16 mouse cellular contexts compared by ENCODE assay signal in the genomic region with DNA sequence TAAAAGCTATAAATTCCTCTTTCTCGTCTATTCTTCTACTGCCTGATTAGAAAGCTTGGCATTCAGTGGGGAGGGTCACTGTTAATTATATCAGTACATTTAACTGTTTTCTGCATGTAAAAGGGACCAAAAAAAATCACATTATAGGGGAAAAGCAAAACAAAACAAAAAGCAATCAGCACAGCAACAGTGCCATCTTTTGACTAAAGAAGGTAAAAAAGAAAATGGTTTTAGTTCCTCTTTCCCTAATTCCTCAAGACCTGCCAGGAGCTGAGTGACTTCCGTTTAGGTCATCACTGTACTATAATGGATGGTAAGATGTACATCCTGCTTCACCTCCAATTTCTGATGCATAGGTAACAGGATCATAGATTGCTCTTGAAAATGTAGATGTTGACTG. TPM values are rescaled to one million over a fixed set of nuclear protein-coding genes. Genes with fewer than 3 reads are reported as not detected.
A peak's percentile ranks its signal among the peaks of the same experiment; 100 is the strongest.
DNase-seq lines count a peak whose midpoint lies in the region; ATAC-seq and TF ChIP-seq lines count a peak whose summit lies in the region.
"Had no signal": no experiment of that assay in that cellular context is flagged by ENCODE, and none has a peak within 500 bp of the region (broad histone marks: within the 10 kb centered on the region; RNA-seq: fewer than 3 reads in every experiment).

No protein-coding gene starts in this region.

- no peak for ATAC-seq in midbrain, postnatal 0 days (ENCODE audit: low FRiP score)
- ATAC-seq in midbrain, embryonic 15.5 days (replicated peaks) = no peak

- peak; percentile 77 for TF ChIP-seq CTCF in midbrain, postnatal 0 days (IDR thresholded peaks at IDR 0.05)

- no peak overlapping the region for H3K9ac ChIP-seq in midbrain, postnatal 0 days (replicated peaks; ENCODE audit: low read length, poor library complexity, severe bottlenecking)
- H3K9ac ChIP-seq in midbrain, embryonic 15.5 days = no peak overlapping the region
- H3K9ac ChIP-seq: heart, embryonic 12.5 days; hindbrain, embryonic 12.5 days had no signal

- no peak overlapping the region for H3K4me3 ChIP-seq in midbrain, postnatal 0 days (ENCODE audit: low read depth, low read length)
- H3K4me3 ChIP-seq in midbrain, embryonic 15.5 days = no peak overlapping the region
- H3K4me3 ChIP-seq: heart, embryonic 12.5 days; hindbrain, embryonic 12.5 days; megakaryocyte, embryonic 14.5 days; myocyte had no signal

- no peaks in the 10 kb centered on the region for H3K27me3 ChIP-seq in midbrain, postnatal 0 days (ENCODE audit: insufficient read depth, low read length)
- no peaks in the 10 kb centered on the region for H3K27me3 ChIP-seq in midbrain, embryonic 15.5 days (replicated peaks)
- H3K27me3 ChIP-seq: heart, embryonic 12.5 days; hindbrain, embryonic 12.5 days; megakaryocyte, embryonic 14.5 days had no signal

- DNase-seq in heart, adult 11 months = peak; percentile 1
- no peak for DNase-seq in heart, adult 8-10 months (ENCODE audit: low spot score)
- DNase-seq in midbrain, postnatal 0 days (ENCODE audit: low spot score) = peak; percentile 46
- DNase-seq in brain, embryonic 18.5 days (ENCODE audit: low read depth, low spot score) = peak; percentile 20
- no peak for DNase-seq in right cerebral cortex, postnatal 14 days
- no peak for DNase-seq in urinary bladder, postnatal 10 days (ENCODE audit: low spot score)
- DNase-seq: adrenal gland, adult 8-10 months; gastrocnemius, postnatal 14 days; kidney, adult 8-10 months; liver; lung, adult 2 months had no signal

- H3K4me2 ChIP-seq in midbrain, postnatal 0 days (ENCODE audit: low read depth, low read length, poor library complexity, severe bottlenecking) = no peak overlapping the region
- no peak overlapping the region for H3K4me2 ChIP-seq in midbrain, embryonic 15.5 days
- H3K4me2 ChIP-seq: heart, embryonic 12.5 days; hindbrain, embryonic 12.5 days had no signal

- WGBS in midbrain, postnatal 0 days = 47% methylated on average over 2 of the region's 2 CpGs
- 70% methylated on average over 2 of the region's 2 CpGs for WGBS in midbrain, embryonic 15.5 days

- no peaks in the 10 kb centered on the region for H3K4me1 ChIP-seq in midbrain, postnatal 0 days (ENCODE audit: insufficient read depth, low read length)
- H3K4me1 ChIP-seq in midbrain, embryonic 15.5 days = peaks cover 4% of the 10 kb centered on the region; the same call in 1 of the 2 replicates
- H3K4me1 ChIP-seq: heart, embryonic 12.5 days; hindbrain, embryonic 12.5 days; megakaryocyte, embryonic 14.5 days had no signal

- no peaks in the 10 kb centered on the region for H3K9me3 ChIP-seq in midbrain, postnatal 0 days (ENCODE audit: low read length)
- H3K9me3 ChIP-seq in midbrain, embryonic 15.5 days = no peaks in the 10 kb centered on the region
- H3K9me3 ChIP-seq: hindbrain, embryonic 12.5 days; megakaryocyte, embryonic 14.5 days had no signal

- H3K27ac ChIP-seq in midbrain, postnatal 0 days (ENCODE audit: low read depth, low read length) = no peak overlapping the region
- H3K27ac ChIP-seq in midbrain, embryonic 15.5 days = no peak overlapping the region
- H3K27ac ChIP-seq: hindbrain, embryonic 12.5 days had no signal

- H3K36me3 ChIP-seq in midbrain, postnatal 0 days (ENCODE audit: insufficient read depth, low read length) = no peaks in the 10 kb centered on the region
- no peaks in the 10 kb centered on the region for H3K36me3 ChIP-seq in midbrain, embryonic 15.5 days (replicated peaks)
- H3K36me3 ChIP-seq: heart, embryonic 12.5 days; hindbrain, embryonic 12.5 days had no signal

RNA-seq across cellular contexts. Expression of gene Nsun3, which starts 40.7 kb away (rescaled TPM):
- 1 to 10 TPM; 6.3 to 9.6 (median 6.7) TPM for total RNA-seq in heart, adult 8-10 months (2022)
- 10.0 and 20.2 TPM in 2 replicates for total RNA-seq in midbrain, postnatal 0 days (2014; rRNA removed)
- 10.1 and 10.5 TPM in 2 replicates for polyA plus RNA-seq in midbrain, postnatal 0 days (2015; fragmentation: Nextera tagmentation; extraction: Ambion mirVana)
- polyA plus RNA-seq in midbrain, embryonic 15.5 days (2015; fragmentation: Nextera tagmentation; extraction: Ambion mirVana) = 11.6 and 11.7 TPM in 2 replicates

Comparison
In these comparisons a context has a peak if more than half of its experiments do, and no peak if none do; other contexts are left out.
1. DNase-seq: peak in heart, adult 11 months (single experiment), midbrain, postnatal 0 days (single experiment) and brain, embryonic 18.5 days (single experiment); none in heart, adult 8-10 months (single experiment), right cerebral cortex, postnatal 14 days (single experiment) and urinary bladder, postnatal 10 days (single experiment).